Mouse (Mus musculus): ENCODE data around the gene Fgd5.
"Not testable (repeated sequence)": the region's sequence is repeated elsewhere in the genome, so short reads cannot be mapped to it uniquely, and the experiment has no call there.

Gene Fgd5

DNA sequence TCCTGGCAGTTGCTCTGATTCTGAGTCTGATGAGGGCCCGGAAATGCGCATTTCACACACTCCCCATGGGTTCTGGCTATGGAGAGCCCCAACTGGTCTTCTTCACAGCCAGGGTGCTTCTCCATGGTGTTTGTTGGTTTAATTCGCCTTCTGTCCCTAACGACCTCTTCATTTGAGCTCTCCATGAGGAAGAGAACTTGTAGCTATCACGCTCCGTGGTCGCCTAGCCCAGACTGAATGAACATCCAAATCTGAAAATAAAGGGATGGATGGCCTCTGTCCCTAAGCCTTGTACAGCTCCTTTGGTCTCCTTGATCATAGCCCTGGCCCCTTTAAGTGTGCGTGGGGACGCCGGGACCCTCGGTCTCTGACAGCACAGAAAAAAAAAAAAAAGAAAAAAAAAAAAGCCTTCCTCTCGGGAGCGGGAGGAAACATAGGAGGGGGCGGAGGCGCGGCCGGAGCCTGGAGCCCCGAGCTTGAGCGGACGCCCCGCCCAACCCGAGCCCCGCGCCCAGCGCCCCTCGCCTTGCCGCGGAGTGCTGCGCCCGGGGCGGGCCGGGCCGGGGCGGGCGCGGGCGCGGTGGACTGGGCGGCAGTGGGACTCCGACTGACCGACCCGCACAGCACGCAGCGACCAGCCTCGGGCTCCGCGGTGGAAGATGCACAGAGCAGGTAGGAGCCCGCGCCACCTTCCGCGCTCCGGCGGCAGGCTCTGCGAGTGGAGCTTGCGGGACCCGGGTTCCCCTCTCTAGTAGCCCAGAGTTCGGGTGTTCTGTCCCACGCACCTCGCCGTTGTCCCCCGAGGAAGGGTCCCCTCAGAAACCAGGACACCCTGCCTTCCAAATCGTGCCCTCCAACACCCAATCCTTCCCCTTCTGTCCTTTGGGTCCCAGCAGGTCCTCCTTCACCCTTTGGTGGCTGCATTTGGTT lies at the start of gene Fgd5:
TSS of gene Fgd5 (plus strand) at position 508 of the 930 bp plus-strand sequence.
- no peak for DNase-seq (ENCODE audit: low spot score)

DNA sequence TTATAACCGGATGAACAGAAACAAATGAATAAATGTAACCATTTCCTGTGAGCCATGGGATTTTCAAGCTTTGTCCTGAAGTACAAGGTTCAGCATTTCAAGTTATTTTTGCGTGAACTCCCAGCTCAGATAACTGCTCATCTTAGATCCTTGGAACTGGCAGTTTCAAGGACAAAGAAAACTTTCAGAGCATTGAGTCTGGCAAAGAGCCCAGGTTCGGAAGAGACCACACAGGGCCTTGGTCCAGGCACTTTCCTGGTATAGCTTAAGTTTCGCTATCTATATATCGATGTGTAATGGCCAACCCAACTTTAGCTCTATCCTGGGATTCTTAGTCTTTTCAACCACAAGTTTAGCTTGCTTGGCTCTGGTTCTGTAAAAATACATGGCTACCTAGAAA lies 47.4 kb upstream of the Fgd5 start:
- no peak for DNase-seq (ENCODE audit: low spot score)

DNA sequence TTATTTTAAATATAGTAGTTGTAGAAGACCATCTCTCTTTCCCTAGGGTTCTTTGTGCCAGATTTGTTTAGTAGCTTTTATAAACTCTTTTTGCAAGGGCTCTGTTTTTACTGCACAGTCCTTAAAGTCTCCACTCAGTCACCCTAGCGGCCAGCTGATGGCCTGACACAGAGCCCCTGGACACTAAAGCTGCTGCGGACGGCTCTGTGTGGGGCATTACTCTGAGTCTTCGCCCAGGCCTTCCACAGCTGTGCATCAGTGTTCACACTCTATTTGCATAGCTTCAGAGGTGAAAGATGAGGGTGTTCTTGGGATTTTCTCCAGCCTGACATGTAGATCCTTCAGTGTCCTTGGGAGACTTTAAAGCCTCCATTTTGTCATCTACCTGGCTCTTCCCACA lies 40.2 kb upstream of the Fgd5 start:
- no peak for DNase-seq (ENCODE audit: low spot score)

DNA sequence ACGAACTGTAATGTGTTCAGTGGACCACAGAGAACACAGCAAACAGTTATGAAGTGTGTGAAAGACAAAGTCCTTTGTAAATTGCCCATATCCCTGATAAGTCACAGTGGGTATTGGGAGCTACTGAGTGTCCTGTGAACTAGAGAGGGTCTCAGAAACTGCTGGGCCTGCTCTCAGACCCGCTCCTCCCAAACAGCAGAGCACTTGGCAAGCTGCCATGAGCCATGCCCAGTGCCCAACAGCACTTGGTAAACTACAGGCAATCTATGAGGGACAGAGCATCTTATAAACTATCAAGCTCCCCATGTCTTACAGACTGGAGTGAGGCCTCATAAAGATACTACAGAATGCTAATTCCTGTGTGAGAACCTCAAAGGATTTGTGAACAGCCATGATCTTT lies 30.3 kb upstream of the Fgd5 start:
- DNase-seq (ENCODE audit: low spot score): no peak

DNA sequence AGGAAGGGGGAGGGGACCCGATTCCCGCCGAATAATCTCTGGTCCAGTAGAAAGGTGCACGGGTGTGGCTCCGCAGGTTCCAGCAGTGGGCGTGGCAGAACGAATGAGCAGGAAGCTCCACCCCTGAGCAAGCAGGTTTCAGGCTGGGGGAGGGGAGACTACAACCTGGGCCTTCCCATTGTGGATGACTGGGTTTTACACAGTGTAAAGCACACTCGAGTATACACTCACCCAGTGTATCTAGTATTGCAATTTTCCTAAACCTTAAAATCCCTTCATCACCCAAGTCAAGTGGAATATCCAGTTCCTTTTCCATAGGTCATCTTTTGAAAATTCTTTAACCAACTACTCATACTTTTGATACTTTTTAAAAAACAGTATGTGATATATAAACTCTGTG lies 20.7 kb upstream of the Fgd5 start:
- not testable (repeated sequence) for DNase-seq (ENCODE audit: low spot score)

DNA sequence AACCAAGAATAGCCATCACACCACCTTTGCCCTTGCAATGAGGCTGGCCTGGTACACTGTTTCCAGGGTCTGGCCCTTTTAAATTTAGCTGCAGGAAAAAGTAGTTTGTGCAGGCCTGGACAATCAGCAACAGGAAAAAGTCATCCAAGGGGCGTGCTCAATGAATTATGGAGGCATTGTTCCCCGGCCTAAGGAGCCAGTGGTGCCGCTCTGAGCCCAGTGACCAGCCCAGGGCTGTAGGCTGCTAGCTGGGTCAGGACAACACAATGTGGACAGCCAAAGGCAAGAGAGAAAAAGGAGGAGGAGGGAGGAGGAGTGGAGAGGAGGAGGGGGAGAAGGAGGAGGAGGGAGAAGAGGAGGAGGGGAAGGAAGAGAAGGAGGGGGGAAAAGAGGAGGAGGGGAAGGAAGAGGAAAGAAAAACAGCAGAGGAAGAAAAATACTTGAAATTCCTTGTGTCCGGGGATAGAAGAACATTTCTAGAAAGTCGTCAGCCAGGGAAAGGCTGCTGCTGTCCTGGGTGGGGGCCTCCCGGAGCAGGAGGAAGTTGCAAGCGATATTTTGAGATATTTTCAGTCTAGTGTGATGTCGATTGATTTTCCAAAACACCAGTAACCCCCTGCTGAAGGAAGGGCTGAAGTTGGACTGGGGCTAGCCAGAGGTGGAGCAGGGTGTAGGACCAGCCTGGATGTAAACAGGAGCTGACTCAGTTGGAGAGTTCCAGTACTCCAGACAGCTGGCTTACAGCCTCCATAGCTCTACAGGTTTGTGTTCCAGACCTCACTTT lies 18.5 kb upstream of the Fgd5 start:
- DNase-seq (ENCODE audit: low spot score): peak; percentile 18

DNA sequence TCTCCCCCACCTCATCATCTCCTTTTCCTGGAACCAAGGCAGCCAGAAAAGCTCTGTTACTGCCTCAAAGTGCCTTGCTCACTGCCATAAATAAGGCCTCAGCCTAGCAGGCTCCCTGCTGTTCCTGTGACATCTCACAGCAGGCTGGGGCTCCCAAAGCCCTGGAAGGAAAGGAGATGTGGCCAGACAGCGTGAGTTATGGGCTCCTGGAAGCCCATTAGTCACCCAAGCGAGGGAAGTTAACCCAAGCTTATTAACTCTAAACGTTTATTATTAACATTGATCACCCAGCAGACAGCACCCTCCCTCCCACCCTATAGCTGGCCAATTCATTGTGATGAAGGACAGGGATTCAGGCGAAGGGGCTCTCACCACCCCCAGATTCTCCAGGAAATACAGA lies 15.2 kb upstream of the Fgd5 start:
- DNase-seq (ENCODE audit: low spot score): no peak

DNA sequence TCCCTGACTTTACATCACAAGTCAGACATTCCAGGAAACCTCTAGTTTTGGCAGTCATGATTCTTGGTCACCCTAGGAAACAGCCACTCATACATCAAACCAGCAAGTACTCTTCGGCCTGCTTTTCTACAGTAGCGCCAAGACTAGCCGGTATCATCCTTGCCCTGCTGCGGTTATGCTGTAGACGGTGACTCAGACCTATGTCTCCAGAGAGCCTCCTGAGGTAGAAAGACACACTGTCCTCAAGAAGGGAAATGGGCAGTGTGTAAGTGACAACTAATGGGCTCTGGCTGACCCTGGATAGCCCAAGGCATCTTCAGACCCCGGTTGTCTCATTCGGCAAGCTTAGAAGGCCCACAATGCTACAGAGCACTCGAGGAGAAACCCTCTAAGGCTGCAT lies 13.6 kb upstream of the Fgd5 start:
- DNase-seq (ENCODE audit: low spot score): no peak

DNA sequence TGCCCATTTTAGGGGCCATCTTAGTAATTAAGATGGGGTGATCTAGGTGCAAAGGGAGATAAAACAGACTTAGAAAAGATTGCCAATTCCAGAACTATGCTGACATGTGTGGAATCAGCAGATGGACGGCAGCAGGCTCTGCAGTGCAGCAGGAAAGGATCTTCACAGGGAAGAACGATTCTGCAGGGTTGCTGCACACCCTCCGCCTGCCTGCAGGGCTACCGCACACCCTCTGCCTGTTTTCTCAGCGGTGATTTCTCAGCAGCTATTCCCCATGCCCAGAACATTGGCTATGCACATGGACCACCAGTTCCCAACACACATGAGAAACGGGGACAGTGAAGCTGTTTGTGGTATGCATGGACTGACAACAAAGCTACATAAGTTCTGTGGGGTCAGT lies 12.7 kb upstream of the Fgd5 start:
- DNase-seq (ENCODE audit: low spot score): no peak

DNA sequence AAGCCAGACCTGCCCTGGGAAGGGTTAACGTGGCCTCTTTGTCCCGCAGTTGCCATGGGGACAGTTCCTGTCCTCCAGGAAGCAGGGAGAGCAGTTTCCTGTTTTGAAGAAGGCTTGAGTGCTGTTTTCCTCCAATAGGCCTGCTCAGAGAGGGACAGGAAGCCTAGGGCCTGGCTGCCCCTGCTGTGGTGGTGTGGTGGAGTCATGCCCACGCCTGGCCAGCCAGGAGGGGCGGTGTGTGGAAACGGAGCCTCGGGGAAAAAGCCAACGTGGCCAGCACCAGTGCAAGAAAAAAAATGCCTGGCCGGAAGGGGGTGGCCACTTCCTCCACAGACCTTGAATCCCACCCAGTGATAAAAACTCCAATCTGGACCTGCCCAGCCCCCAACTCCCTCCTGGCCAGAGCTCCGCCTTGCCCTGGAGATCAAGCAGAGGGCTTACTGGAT lies 6.5 kb upstream of the Fgd5 start:
- no peak for DNase-seq (ENCODE audit: low spot score)

DNA sequence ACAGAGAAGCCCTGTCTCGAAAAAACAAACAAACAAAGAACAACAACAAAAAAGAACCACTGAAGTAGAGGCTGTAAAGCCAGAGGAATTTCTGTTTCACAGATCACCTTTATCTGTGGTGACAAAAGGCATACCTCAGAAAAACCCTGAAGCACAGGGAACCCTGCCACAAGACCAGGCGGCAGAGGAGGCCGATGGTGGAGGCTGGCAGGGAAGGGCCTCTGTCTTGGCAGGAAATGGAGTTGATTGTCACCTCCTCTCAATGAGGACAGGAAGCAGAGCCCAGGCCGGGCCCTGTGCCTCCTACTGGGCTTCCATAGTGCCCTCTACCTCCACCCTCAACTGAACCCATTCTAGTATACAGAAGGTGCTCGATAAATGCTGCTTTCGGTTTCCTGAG lies 4.7 kb upstream of the Fgd5 start:
- DNase-seq (ENCODE audit: low spot score): no peak

DNA sequence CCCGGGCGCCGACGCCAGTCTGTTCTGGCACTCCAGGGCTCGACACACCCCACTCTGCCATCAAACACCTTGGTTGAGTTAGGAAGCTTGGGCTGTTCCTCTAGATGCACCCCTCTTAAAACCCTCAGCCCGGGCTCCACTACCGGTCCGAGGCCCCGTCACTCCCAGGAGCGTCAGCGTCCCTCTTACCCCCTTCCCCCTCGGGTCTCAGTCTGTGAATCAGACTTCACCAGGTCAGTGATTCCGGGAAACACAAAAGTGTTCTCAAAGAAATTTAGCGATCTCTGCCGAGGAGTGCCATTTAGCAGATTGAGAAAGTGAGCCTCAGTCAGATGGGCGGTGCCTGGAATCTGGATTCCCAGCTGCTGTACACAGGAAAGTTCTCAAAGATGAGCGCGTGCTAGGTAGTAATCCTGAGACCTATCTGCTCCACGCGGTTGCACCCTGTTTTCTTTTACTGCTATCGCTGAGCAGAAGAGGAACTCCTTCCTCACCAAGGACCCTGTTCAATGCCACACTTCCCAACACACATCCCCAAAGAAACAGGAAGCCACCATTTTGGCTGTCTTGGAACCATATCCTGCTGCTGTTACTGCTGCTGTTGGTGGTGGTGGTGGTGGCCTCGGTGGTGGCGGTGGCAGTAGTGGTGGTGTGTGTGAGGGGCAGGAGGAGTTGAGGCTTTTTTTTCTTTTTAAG lies 771 bp downstream of the Fgd5 start:
- no peak for DNase-seq (ENCODE audit: low spot score)

DNA sequence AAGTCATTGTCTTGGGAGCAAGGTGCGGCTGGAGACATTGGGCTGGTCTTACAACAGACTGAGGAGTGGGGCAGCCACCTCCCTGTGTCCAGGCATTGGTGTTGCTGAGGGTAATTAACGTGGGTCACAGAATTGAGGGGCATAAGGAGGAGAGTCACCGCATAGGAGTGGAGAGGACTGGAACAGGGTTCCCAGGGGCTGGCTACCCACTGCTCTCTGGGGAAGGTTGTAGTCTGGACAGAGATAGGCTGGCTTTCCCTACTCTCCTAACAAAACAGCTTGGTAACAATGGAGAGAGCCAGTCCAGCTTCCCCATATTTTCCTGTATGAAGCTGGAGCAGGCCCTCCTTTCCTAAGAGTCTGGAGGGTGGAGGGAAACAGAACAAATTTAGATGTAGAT lies 1.3 kb downstream of the Fgd5 start:
- DNase-seq (ENCODE audit: low spot score): no peak

DNA sequence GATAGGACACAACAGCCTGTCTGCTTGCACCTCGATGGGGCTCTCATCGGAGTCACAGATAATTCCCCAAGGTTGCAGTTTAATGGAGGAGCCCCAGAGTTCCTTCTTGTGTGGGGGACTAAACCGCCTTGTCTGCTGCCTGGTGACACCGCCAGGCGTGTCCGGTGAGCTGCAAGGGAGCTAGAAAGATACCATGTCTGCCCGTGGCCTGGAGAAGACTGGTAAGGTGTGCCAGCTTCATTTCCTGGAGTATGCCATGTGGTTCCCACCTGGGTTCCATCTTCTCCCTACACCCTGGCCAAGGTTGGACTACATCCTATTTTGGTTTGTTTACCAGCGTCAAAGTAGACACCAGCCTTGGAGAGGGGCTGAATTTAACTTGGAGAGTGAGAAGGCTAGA lies 11.4 kb downstream of the Fgd5 start:
- no peak for DNase-seq (ENCODE audit: low spot score)

DNA sequence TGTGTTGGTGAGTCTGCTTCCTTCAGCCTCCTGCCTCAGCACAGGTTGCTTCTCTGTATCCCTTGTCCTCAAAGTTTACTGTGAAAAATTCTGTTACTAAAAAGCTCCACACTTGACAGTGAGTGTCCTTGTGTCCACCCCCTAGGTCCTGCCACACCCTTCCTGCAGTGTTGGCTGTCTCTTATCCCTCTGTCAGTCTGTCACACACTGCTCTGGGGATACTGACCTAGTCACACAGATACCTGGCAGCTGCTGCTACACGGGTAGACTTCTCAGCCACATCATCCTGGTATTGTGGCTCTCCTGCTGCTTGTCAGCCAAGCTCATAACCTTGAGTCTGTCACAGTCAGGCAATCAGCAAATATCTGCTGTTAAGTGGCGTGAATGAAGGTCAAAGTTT lies 14.1 kb downstream of the Fgd5 start:
- no peak for DNase-seq (ENCODE audit: low spot score)

DNA sequence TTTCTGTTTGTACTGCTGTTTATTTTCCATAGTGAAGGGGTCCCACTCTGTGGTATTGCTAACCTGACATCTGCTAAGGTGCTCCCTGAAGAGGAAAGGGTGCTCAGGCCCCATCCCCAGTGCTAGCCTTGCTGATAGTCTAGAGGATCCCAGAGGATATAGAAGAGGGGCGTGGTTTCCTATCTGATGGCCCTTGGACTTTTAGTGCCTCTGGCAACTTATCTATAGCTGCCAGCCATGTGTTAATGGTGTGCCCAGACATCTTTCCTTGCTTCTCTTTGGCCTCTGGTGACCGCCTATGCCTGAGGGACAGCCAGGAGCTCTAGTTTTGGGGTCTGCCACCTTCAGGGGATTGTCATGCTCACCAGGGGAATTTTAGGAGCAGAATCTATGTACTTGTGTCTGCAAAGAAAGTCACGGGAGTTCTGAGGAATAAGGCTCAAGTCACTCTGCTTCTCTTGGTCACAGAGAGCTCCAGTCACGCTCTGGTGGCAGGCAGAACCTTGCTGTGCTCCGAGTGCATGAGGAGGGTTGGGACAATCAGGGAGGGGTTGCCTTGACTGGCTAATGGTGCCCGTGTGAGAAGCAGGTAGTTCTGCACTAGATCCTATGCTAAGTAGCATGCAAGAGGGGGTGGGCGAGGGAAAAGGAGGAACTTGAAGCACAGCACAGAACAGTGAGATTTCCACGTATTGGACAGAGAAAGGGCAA lies 15.3 kb downstream of the Fgd5 start:
- DNase-seq (ENCODE audit: low spot score): no peak

DNA sequence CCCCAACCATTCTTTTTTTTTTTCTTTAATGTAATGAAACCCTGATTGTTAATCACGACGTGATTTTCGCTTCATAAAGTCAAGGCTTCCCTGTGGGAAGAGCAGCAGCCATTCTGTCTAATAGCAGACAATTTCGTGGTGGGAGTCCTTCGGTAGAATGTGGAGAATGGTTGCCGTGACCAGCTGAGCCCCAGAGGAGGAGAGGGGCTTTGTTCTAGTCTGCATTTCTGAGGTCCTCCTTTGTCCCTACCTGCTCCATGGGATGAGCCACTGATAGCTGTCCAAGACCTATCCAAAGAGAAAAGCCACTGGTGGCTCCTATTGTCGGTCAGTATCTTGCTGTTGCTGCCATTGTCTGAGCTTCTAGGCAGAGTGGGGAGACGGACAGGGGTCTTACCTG lies 17.4 kb downstream of the Fgd5 start:
- DNase-seq (ENCODE audit: low spot score): no peak

DNA sequence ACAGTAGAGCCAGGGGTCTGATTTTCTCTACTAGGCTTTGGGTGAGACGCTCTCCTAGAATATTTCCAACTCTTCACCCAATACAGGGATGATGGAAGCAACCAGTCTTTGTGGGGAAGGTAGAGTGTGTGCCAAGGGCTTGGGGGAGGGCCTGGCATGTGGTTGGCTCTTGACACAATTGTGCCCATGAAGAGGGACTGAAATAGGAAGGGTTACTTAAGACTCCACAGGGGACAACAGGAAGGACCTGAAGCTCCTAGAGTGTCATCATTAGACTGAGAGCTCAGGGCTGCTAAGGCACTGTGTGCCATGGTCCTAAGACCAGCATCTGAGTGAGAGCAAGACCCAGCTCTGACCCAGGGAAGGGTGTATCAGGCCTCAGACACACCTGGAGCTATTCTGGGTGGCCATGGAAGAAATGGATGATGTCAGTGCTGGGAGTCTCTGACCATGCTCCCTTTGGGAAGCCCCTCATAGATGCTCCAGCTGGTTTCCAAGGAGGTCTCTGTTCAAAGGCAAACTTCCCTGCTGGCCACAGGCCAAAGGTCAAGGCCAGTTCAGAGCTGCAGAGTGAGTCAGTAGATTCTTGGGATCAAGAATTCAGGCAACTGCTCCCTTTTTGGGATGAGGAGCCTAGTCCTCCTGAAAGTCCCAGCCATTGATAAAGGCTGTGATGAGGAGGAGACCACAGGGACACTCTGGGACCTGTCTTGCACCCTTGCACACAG lies 24.0 kb downstream of the Fgd5 start:
- no peak for DNase-seq (ENCODE audit: low spot score)

DNA sequence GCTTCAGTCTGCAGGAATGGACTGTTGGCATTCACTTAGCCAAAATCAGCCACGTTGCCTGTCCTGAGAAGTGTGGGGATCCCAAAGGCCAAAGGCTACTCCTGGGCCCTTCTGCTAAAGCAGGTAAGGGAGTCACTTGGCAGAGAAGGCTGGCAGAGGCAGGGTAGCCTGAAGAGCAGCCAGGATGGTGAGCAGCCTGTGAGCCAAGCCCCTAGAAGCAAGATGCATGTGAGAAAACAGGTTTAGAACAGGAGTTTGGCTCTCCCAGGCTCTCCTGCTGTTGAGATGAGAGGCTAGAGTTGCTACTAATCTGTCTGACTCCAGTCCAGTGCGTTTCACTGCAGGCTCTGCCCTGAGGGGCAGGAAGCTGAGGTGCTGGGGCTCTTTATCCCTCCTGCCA lies 25.0 kb downstream of the Fgd5 start:
- DNase-seq (ENCODE audit: low spot score): no peak

DNA sequence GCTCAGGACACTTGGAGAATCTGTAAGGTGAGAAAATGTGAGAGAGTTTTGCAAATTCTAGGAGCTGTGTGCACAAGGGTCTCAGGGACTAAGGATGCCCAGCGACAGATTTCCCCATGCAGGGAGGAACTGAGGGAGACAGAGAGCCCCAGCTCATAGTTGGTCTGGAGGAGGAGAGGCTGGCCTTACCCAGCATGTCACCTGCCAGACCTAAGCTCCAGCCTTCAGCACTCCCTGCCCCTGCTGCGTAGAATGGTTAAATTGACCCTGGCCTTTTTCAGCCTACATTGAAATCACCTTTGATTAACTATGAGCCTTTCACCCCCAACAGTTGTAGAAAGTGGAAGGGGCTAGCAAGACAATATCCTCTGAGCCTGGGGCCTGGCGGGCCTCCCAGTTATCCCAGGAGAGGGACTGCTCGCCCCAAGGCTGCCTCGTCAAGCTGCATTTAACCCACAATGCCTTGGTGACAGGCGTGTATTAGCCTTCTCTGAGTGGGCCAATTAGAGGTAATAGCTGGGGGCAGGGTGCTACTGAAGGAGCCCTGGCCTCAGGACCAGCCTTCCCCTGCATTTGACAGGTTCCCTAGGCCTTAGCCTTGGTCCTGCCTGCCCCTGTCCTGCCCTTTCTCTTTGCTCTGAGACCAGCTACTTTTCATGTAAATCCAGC lies 25.6 kb downstream of the Fgd5 start:
- DNase-seq (ENCODE audit: low spot score): no peak

DNA sequence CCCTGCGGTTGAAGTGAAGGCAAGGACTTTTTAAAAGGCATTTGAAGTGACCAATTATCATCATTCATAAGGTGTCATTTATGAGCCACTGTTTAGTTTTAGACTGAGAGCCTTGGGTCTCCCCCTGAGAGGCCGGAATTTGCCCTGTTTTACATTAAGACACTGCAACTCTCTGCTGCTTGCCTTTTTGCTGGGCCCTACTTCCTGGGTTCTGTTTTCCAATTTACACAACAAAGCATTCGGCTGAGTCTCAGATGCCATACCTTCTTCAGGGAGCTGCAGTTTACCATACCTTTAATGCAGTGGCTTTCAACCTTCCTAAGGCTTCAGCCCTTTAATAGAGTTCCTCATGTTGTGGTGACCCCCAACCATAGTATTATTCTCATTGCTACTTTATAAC lies 26.1 kb downstream of the Fgd5 start:
- DNase-seq (ENCODE audit: low spot score): no peak

Measured in ovary, postnatal 10 days (tissue).